Comparison of ENCODE assay signal across 16 mouse cellular contexts in the genomic region with DNA sequence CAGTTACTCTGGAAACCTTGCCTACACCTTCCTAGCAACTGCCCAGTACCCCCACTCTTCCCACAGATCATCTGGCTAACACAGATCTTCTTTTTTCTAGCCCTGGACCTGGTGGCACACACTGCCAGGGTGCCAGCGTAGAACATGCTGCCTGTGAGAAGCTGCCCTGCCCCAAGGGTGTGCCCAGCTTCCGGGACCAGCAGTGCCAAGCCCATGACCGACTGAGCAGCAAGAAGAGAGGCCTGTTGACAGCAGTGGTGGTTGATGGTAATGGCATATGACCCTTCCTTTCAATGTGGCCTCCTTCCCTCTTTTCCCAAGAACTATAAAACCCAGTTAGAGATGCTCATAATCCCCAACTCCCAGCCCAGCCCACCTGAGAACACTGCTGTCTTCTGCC.
"Had no signal": no experiment of that assay in that cellular context is flagged by ENCODE, and none has a peak within 500 bp of the region (broad histone marks: within the 10 kb centered on the region; RNA-seq: fewer than 3 reads in every experiment).

No protein-coding gene starts in this region.

- H3K27me3 ChIP-seq: liver, embryonic 15.5 days; megakaryocyte, embryonic 14.5 days; midbrain, embryonic 12.5 days; neural tube, embryonic 13.5 days had no signal

- H3K4me3 ChIP-seq: left cerebral cortex, adult 2 months; limb, embryonic 10.5 days; liver, embryonic 15.5 days; megakaryocyte, embryonic 14.5 days; midbrain, embryonic 12.5 days; neural tube, embryonic 13.5 days had no signal

- H3K4me1 ChIP-seq: liver, embryonic 15.5 days; megakaryocyte, embryonic 14.5 days; midbrain, embryonic 12.5 days had no signal

- H3K36me3 ChIP-seq: limb, embryonic 10.5 days; liver, embryonic 15.5 days; midbrain, embryonic 12.5 days; neural tube, embryonic 13.5 days had no signal

- ATAC-seq: midbrain, embryonic 16.5 days had no signal

- H3K9me3 ChIP-seq: limb, embryonic 10.5 days; liver, embryonic 15.5 days; midbrain, embryonic 12.5 days; neural tube, embryonic 13.5 days had no signal

- H3K4me2 ChIP-seq: liver, embryonic 11.5 days; liver, embryonic 15.5 days; lung, embryonic 14.5 days; midbrain, embryonic 12.5 days; neural tube, embryonic 13.5 days had no signal

- H3K9ac ChIP-seq: liver, embryonic 15.5 days; lung, embryonic 14.5 days; midbrain, embryonic 12.5 days; neural tube, embryonic 13.5 days had no signal

- DNase-seq: kidney, postnatal 14 days; lung, embryonic 14.5 days; lung, postnatal 14 days; retina, postnatal 1 day; right cerebral cortex, postnatal 4 days; spleen, adult 18-20 months; thymus, postnatal 4 days had no signal

- H3K27ac ChIP-seq: left cerebral cortex, adult 2 months; limb, embryonic 10.5 days; liver, embryonic 15.5 days; macrophage; midbrain, embryonic 12.5 days; neural tube, embryonic 13.5 days had no signal
